In genomic region chr14:46144707-46145106, GRCm38 (mm10) we compare ENCODE assay signal across 11 mouse cellular contexts.
DNase-seq lines count a peak whose midpoint lies in the region; TF ChIP-seq lines count a peak whose summit lies in the region.
"Had no signal": no experiment of that assay in that cellular context is flagged by ENCODE, and none has a peak within 500 bp of the region (broad histone marks: within the 10 kb centered on the region; RNA-seq: fewer than 3 reads in every experiment).

No protein-coding gene starts in this region.

- H3ac ChIP-seq in C2C12 (ENCODE audit: control insufficient read depth, insufficient read length, low read depth): no peak overlapping the region

- no peaks in the 10 kb centered on the region for H3K27me3 ChIP-seq in C2C12 (ENCODE audit: control insufficient read depth, insufficient read depth, insufficient read length)
- H3K27me3 ChIP-seq: forebrain, embryonic 12.5 days; liver, embryonic 15.5 days; midbrain, embryonic 12.5 days had no signal

- no peak for TF ChIP-seq CTCF in C2C12 (IDR thresholded peaks at IDR 0.05; ENCODE audit: control insufficient read depth, insufficient read depth, insufficient read length)

- peak; percentile 11 for DNase-seq in kidney, adult 11 months
- DNase-seq in kidney, postnatal 10 days: no peak
- DNase-seq in heart, adult 11 months: peak; percentile 93
- DNase-seq in heart, postnatal 4 days: peak; percentile 8
- no peak for DNase-seq in liver
- DNase-seq in layer of hippocampus, postnatal 10 days (ENCODE audit: low spot score in 2 of 2): no peak
- DNase-seq: thymus, postnatal 36 days had no signal

- H3K36me3 ChIP-seq in C2C12 (ENCODE audit: control insufficient read depth, insufficient read depth): no peaks in the 10 kb centered on the region
- H3K36me3 ChIP-seq: forebrain, embryonic 12.5 days; liver, embryonic 15.5 days; midbrain, embryonic 12.5 days had no signal

- no peaks in the 10 kb centered on the region for H3K79me3 ChIP-seq in C2C12 (ENCODE audit: low read depth)

- H3K4me3 ChIP-seq in C2C12 (ENCODE audit: insufficient read depth, poor library complexity, severe bottlenecking): no peak overlapping the region
- H3K4me3 ChIP-seq: forebrain, embryonic 12.5 days; liver, embryonic 15.5 days; midbrain, embryonic 12.5 days had no signal

- no peaks in the 10 kb centered on the region for H3K79me2 ChIP-seq in C2C12 (ENCODE audit: control insufficient read depth, insufficient read depth)

TF ChIP-seq in C2C12, 6 proteins besides CTCF, POLR2A, EP300 and RAD21:
- TF ChIP-seq FOSL1 (IDR thresholded peaks at IDR 0.05; ENCODE audit: insufficient read depth, low read length, poor library complexity, severe bottlenecking) (peak; percentile 90), MAX (IDR thresholded peaks at IDR 0.05) (peak; percentile 18), USF1 (IDR thresholded peaks at IDR 0.05; ENCODE audit: low read depth) (no peak), CEBPB (IDR thresholded peaks at IDR 0.05; ENCODE audit: low read depth) (no peak), MYOD1 (IDR thresholded peaks at IDR 0.05; ENCODE audit: control insufficient read depth, insufficient read length, low read depth) (no peak), MYOG (IDR thresholded peaks at IDR 0.05; ENCODE audit: control insufficient read depth, extremely low read depth, insufficient read length) (no peak)

Comparison
In these comparisons a context has a peak if more than half of its experiments do, and no peak if none do; other contexts are left out.
1. DNase-seq: peak in kidney, adult 11 months (single experiment), heart, adult 11 months (single experiment) and heart, postnatal 4 days (single experiment); none in kidney, postnatal 10 days (single experiment), liver (single experiment) and layer of hippocampus, postnatal 10 days (0 of 2).